Mouse (Mus musculus) hindbrain, embryonic 14.5 days (tissue): ENCODE measurements around the gene Gpr84. TPM values are rescaled to one million over a fixed set of nuclear protein-coding genes. Genes with fewer than 3 reads are reported as not detected.
A peak's percentile ranks its signal among the peaks of the same experiment; 100 is the strongest.

Experiments used
- ATAC-seq: fragments of 200-750 bp; cut with Nextera tagmentation; 2 replicates; pipeline ENCODE4 v1.8.0; 2017; ENCODE audit warnings: moderate number of reproducible peaks, mild to moderate bottlenecking, moderate TSS enrichment, moderate library complexity; ENCODE audit not compliant: low FRiP score
- DNase-seq: peaks from one replicate; pipeline ENCODE4 v3.0.0-alpha.2; 2015; ENCODE audit warnings: low spot score
- H3K27ac ChIP-seq: fragments of 300-500 bp; sonication (generic); 2 replicates; pipeline ENCODE4 v1.5.1; 2014; ENCODE audit warnings: mild to moderate bottlenecking, moderate library complexity
- H3K27me3 ChIP-seq: fragments of 300-500 bp; sonication (generic); 2 replicates; pipeline ENCODE4 v1.6.1; 2014; ENCODE audit warnings: mild to moderate bottlenecking, low read length, mixed read lengths; ENCODE audit not compliant: control insufficient read depth, insufficient read depth
- H3K36me3 ChIP-seq: fragments of 300-500 bp; sonication (generic); replicated peaks from 2 replicates; pipeline ENCODE4 v1.6.1; 2014; ENCODE audit not compliant: control insufficient read depth, insufficient read depth
- H3K4me1 ChIP-seq: fragments of 300-500 bp; sonication (generic); replicated peaks from 2 replicates; pipeline ENCODE4 v1.6.1; 2014; ENCODE audit warnings: antibody characterized with exemption, low read length, mixed read lengths; ENCODE audit not compliant: control insufficient read depth, insufficient read depth
- H3K4me2 ChIP-seq: fragments of 300-500 bp; sonication (generic); replicated peaks from 2 replicates; pipeline ENCODE4 v1.6.1; 2014; ENCODE audit warnings: mild to moderate bottlenecking, moderate library complexity
- H3K4me3 ChIP-seq: fragments of 300-500 bp; sonication (generic); replicated peaks from 2 replicates; pipeline ENCODE4 v1.5.1; 2014; ENCODE audit warnings: mild to moderate bottlenecking, low read length
- H3K9ac ChIP-seq: fragments of 300-500 bp; sonication (generic); 2 replicates; pipeline ENCODE4 v1.6.1; 2014
- H3K9me3 ChIP-seq: fragments of 300-500 bp; sonication (generic); 2 replicates; pipeline ENCODE4 v1.6.1; 2016; ENCODE audit warnings: low read length; ENCODE audit not compliant: control insufficient read depth
- WGBS: fragments of 180-500 bp; shearing (Covaris S2); extraction: QIAGEN DNeasy Blood & Tissue Kit; methylation state at CpG from one replicate; pipeline ENCODE4 v1.1.7; 2014; 5-methylcytosine and 5-hydroxymethylcytosine counted together
- polyA plus RNA-seq: library from polyadenylated mRNA; unstranded; fragments of >200 nt; fragmentation: Nextera tagmentation; extraction: Ambion mirVana; gene quantifications from 2 replicates; pipeline ENCODE4 v1.2.1, GENCODE M21; 2014

Gene Gpr84
- polyA plus RNA-seq, 1 experiment from 2014 or later, result 0.12 TPM

- H3K4me3 ChIP-seq, result no peak overlapping the region
- peak; percentile 83 for DNase-seq
- WGBS, result 35% methylated on average over 4 of the region's 4 CpGs
- ATAC-seq, result no peak
- no peaks in the 10 kb centered on the region for H3K27me3 ChIP-seq
- no peaks in the 10 kb centered on the region for H3K4me1 ChIP-seq
- H3K9ac ChIP-seq, result no peak overlapping the region
- no peaks in the 10 kb centered on the region for H3K36me3 ChIP-seq
- no peak overlapping the region for H3K4me2 ChIP-seq
- no peaks in the 10 kb centered on the region for H3K9me3 ChIP-seq
- H3K27ac ChIP-seq, result no peak overlapping the region
These were observed 42.4 kb upstream of the Gpr84 start for GRCm38 (mm10) chr15:103352856-103353255.

DNA sequence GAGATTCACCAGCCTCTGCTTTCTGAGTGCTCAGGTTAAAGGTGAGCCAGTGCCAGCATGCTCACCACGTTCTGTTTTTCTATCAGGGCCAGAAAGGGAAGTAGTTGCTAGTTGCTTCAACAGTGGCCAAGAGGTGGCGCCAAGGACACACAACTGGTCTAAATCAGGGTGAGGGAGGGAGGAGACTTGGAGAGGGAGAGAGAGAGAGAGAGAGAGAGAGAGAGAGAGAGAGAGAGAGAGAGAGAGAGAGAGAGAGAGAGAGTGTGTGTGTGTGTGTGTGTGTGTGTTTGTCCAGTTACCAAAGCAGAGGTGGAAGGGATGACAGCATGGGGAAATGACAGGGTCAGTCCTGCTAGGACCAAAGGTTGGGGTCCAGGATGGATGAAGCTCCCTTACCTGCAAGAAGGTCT is 36.9 kb upstream of the Gpr84 start:
- no peaks in the 10 kb centered on the region for H3K4me1 ChIP-seq
- H3K4me3 ChIP-seq, result no peak overlapping the region
- 4% methylated on average over 2 of the region's 2 CpGs for WGBS
- no peak overlapping the region for H3K27ac ChIP-seq
- DNase-seq, result peak; percentile 68
- H3K9me3 ChIP-seq, result no peaks in the 10 kb centered on the region
- H3K36me3 ChIP-seq, result no peaks in the 10 kb centered on the region
- ATAC-seq, result no peak
- H3K9ac ChIP-seq, result no peak overlapping the region
- H3K4me2 ChIP-seq, result no peak overlapping the region
- H3K27me3 ChIP-seq, result no peaks in the 10 kb centered on the region

DNA sequence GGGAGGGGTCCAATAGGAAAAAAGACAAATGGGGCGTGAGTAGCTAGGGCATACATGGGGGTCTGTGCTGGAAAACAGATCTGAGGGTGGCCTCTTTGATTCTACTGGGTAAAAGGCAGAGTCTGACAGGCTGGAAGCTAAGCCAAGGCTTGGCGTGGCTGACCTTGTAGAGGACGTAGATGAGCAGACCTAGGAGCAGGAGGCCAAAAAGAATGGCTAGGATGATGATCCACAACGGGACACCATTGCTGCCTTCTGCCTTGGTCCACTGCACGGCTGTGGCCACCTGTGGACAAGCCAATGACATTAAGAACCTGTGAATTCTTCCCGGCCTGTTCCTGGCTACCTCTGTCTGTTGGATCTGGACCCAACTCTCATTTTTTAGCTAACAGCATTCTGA is 35.4 kb upstream of the Gpr84 start:
- no peaks in the 10 kb centered on the region for H3K36me3 ChIP-seq
- H3K4me2 ChIP-seq, result no peak overlapping the region
- no peak overlapping the region for H3K9ac ChIP-seq
- H3K4me3 ChIP-seq, result no peak overlapping the region
- H3K27ac ChIP-seq, result no peak overlapping the region
- no peaks in the 10 kb centered on the region for H3K4me1 ChIP-seq
- DNase-seq (no peak), ATAC-seq (no peak)
- H3K9me3 ChIP-seq, result no peaks in the 10 kb centered on the region
- H3K27me3 ChIP-seq, result no peaks in the 10 kb centered on the region
- 86% methylated on average over 6 of the region's 6 CpGs for WGBS

DNA sequence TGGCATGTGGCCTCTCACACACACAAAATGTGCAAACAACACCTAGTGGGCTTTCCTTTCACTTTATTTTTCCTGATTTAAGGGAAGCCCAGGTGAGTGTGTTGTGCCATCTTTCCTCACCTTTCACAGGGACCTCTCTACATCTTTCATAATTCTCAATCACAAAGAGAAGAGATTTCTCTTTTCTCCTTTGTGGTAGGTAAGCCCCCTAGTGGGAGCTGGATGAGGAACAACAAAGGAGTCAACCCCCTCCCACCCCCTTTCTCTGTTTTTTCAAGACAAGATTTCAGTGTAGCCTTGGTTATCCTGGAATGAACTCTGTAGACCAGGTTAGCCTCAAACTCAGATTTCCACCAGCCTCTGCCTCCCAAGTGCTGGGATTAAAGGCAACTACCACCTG is 33.1 kb upstream of the Gpr84 start:
- Histone ChIP-seq H3K4me3 (no peak overlapping the region), H3K9ac (no peak overlapping the region), H3K27me3 (no peaks in the 10 kb centered on the region), H3K27ac (no peak overlapping the region), H3K4me1 (0 out of 2 replicates have a peak, but pooled peaks cover 3% of the 10 kb centered on the region), H3K36me3 (no peaks in the 10 kb centered on the region), H3K9me3 (no peaks in the 10 kb centered on the region), H3K4me2 (no peak overlapping the region)
- no peak for DNase-seq
- no peak for ATAC-seq

GRCm38 (mm10) chr15:103343008-103343407 is 32.6 kb upstream of the Gpr84 start:
- Histone ChIP-seq H3K9ac (no peak overlapping the region), H3K4me1 (0 out of 2 replicates have a peak, but pooled peaks cover 3% of the 10 kb centered on the region), H3K27ac (no peak overlapping the region), H3K27me3 (no peaks in the 10 kb centered on the region), H3K36me3 (no peaks in the 10 kb centered on the region), H3K4me3 (no peak overlapping the region), H3K9me3 (no peaks in the 10 kb centered on the region), H3K4me2 (no peak overlapping the region)
- ATAC-seq (no peak), DNase-seq (no peak)
- 91% methylated on average over 2 of the region's 3 CpGs for WGBS

GRCm38 (mm10) chr15:103342415-103342814 is 32.0 kb upstream of the Gpr84 start:
- ATAC-seq, result no peak
- H3K27me3 ChIP-seq, result no peaks in the 10 kb centered on the region
- WGBS, result 13% methylated on average over 4 of the region's 4 CpGs

DNA sequence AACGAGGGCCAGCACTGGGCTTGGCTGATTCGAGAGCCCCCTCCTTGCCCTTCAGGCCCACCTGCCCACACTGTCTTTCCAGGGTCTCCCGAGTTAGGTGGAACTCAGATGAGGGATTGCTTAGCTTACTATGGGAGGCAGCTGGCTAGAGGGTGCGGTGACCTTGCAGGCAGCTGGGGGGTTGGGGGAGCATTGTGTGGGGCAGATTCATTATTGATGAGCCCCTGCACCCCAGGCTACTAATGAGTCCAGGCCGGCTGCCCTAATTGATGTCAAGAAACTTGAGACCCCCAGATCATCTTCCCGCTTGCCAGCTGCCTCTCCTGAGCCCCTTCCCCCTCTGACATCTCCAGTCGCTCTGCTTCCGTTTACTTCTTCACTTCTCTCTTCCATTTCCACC is 31.1 kb upstream of the Gpr84 start:
- Histone ChIP-seq H3K4me3 (no peak overlapping the region), H3K27ac (no peak overlapping the region), H3K9me3 (no peaks in the 10 kb centered on the region), H3K4me2 (no peak overlapping the region), H3K36me3 (no peaks in the 10 kb centered on the region), H3K27me3 (no peaks in the 10 kb centered on the region), H3K9ac (no peak overlapping the region), H3K4me1 (0 out of 2 replicates have a peak, but pooled peaks cover 3% of the 10 kb centered on the region)
- ATAC-seq, result no peak
- DNase-seq, result no peak
- 36% methylated on average over 8 of the region's 8 CpGs for WGBS

More at GRCm38 (mm10) chr15:103342415-103342814, 32.0 kb upstream of the Gpr84 start:
- no peak overlapping the region for H3K27ac ChIP-seq
- H3K4me1 ChIP-seq, result 0 out of 2 replicates have a peak, but pooled peaks cover 3% of the 10 kb centered on the region
- H3K9ac ChIP-seq, result no peak overlapping the region
- peak; percentile 94 for DNase-seq
- no peak overlapping the region for H3K4me2 ChIP-seq
- no peak overlapping the region for H3K4me3 ChIP-seq
- no peaks in the 10 kb centered on the region for H3K36me3 ChIP-seq
- no peaks in the 10 kb centered on the region for H3K9me3 ChIP-seq

DNA sequence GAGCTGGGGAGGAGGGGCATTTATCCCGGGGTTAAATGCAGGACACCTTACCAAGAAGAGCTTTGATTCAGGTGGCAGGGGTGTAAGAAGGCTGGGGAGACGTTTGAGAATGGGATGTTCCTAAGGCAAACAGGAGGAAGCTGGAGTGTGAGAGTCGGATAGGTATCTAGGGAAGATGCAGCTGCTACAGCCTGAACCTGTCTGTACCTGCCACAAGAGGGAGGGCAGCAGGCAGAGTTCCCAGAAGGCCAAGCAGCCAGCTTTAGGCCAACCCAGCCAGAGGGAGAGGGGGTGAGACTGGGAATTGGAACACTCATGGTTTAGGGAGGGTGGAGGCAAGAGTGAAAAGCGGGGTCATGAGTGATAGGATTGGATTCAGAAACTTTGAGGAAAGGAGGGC is 30.4 kb upstream of the Gpr84 start:
- WGBS, result 24% methylated on average over 4 of the region's 4 CpGs
- no peak for DNase-seq
- peak overlapping the region; percentile 76 for H3K4me2 ChIP-seq
- peak overlapping the region; percentile 67; the same call in 1 of the 2 replicates for H3K9ac ChIP-seq
- H3K4me1 ChIP-seq, result 0 out of 2 replicates have a peak, but pooled peaks cover 3% of the 10 kb centered on the region
- ATAC-seq, result no peak
- no peaks in the 10 kb centered on the region for H3K9me3 ChIP-seq
- H3K27ac ChIP-seq, result no peak overlapping the region
- no peaks in the 10 kb centered on the region for H3K27me3 ChIP-seq
- peak overlapping the region; percentile 61; the same call in 1 of the 2 replicates for H3K4me3 ChIP-seq
- H3K36me3 ChIP-seq, result no peaks in the 10 kb centered on the region

DNA sequence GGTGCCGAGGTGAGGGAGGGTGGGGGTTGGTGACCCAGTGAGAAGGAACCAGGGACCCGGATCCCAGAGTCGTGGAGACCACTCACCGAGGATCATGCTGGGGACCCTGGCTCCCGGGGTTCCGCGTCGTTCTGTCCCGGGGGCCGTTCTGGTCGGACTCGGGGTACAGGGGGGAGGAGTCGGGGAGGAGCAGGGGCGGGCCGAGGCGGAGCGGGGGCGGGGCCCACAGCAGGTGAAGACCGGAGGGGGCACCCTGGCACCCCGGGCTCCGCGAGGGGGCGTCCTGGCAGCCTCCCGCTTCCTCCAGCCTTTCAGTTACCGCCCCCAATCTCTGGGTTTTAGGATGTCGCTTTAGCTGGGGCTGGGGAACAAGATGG is 29.5 kb upstream of the Gpr84 start, which contains the start of gene Zfp385a:
Zfp385a (minus strand) TSS at position 133 of the 377 bp plus-strand sequence.
- DNase-seq (peak; percentile 32), ATAC-seq (peak; percentile 26)
- Histone ChIP-seq H3K9ac (peak within 1 kb of the TSS; percentile 67), H3K27me3 (no peaks in the 10 kb centered on the region), H3K36me3 (no peaks in the 10 kb centered on the region), H3K4me3 (peak within 1 kb of the TSS; percentile 61), H3K4me2 (peak within 1 kb of the TSS; percentile 76), H3K27ac (0 out of 2 replicates have a peak within 1 kb of the TSS, but pooled peaks have one; percentile 2), H3K9me3 (no peaks in the 10 kb centered on the region), H3K4me1 (0 out of 2 replicates have a peak, but pooled peaks cover 3% of the 10 kb centered on the region)
- 2% methylated on average over 15 of the region's 26 CpGs for WGBS
